Mouse (Mus musculus) layer of hippocampus, adult 9-11 months (tissue): ENCODE results near the gene Olfr374.
"Not testable (repeated sequence)": the region's sequence is repeated elsewhere in the genome, so short reads cannot be mapped to it uniquely, and the experiment has no call there.

ENCODE experiments used
- DNase-seq: peaks from one replicate; pipeline ENCODE4 v3.0.0; 2022

The Olfr374 gene

GRCm38 (mm10) chr8:72106740-72107139, at the start of gene Olfr374:
TSS of gene Olfr374 (plus strand) at chr8:72107040.
- DNase-seq = no peak

GRCm38 (mm10) chr8:72057643-72058042, 49.2 kb upstream of the Olfr374 start:
- DNase-seq = not testable (repeated sequence)

- DNase-seq = not testable (repeated sequence)
These were observed 39.9 kb upstream of the Olfr374 start for GRCm38 (mm10) chr8:72066819-72067399.

GRCm38 (mm10) chr8:72082877-72083276, 24.0 kb upstream of the Olfr374 start, which contains the start of gene Olfr373:
TSS of gene Olfr373 (plus strand) at chr8:72083177.
- DNase-seq = not testable (repeated sequence)

GRCm38 (mm10) chr8:72084744-72085143, 22.1 kb upstream of the Olfr374 start:
- no peak for DNase-seq

GRCm38 (mm10) chr8:72087611-72088010, 19.2 kb upstream of the Olfr374 start:
- DNase-seq = not testable (repeated sequence)

GRCm38 (mm10) chr8:72096721-72097120, 10.1 kb upstream of the Olfr374 start:
- DNase-seq = not testable (repeated sequence)

- peak; percentile 5 for DNase-seq
These were observed 7.3 kb upstream of the Olfr374 start for GRCm38 (mm10) chr8:72099377-72100103.

GRCm38 (mm10) chr8:72105165-72105564, 1.7 kb upstream of the Olfr374 start:
- DNase-seq = no peak

- DNase-seq = no peak
These were observed 4.0 kb downstream of the Olfr374 start for GRCm38 (mm10) chr8:72110876-72111275.

GRCm38 (mm10) chr8:72112486-72112885, 5.6 kb downstream of the Olfr374 start:
- DNase-seq = no peak

GRCm38 (mm10) chr8:72115202-72115601, 8.4 kb downstream of the Olfr374 start:
- DNase-seq = no peak

GRCm38 (mm10) chr8:72118616-72119015, 11.8 kb downstream of the Olfr374 start:
- DNase-seq = no peak

- not testable (repeated sequence) for DNase-seq
These were observed 14.6 kb downstream of the Olfr374 start for GRCm38 (mm10) chr8:72121486-72121885.

- no peak for DNase-seq
These were observed 15.2 kb downstream of the Olfr374 start for GRCm38 (mm10) chr8:72121997-72122396.

- DNase-seq = no peak
These were observed 21.0 kb downstream of the Olfr374 start for GRCm38 (mm10) chr8:72127834-72128233.

GRCm38 (mm10) chr8:72131251-72131650, 24.4 kb downstream of the Olfr374 start:
- DNase-seq = no peak

- DNase-seq = no peak
These were observed 25.1 kb downstream of the Olfr374 start for GRCm38 (mm10) chr8:72131901-72132300.

- no peak for DNase-seq
These were observed 25.6 kb downstream of the Olfr374 start for GRCm38 (mm10) chr8:72132417-72132816.

GRCm38 (mm10) chr8:72132891-72133290, 26.1 kb downstream of the Olfr374 start:
- no peak for DNase-seq

- no peak for DNase-seq
These were observed 26.7 kb downstream of the Olfr374 start for GRCm38 (mm10) chr8:72133507-72133906.

GRCm38 (mm10) chr8:72134756-72135445, 28.1 kb downstream of the Olfr374 start, which contains the start of gene Tpm4:
TSS of gene Tpm4 (plus strand) at chr8:72134975.
- peak; percentile 33 for DNase-seq

- DNase-seq = no peak
These were observed 28.8 kb downstream of the Olfr374 start for GRCm38 (mm10) chr8:72135446-72136301.
